Mouse (Mus musculus) liver, postnatal 0 days (tissue): ENCODE measurements around the gene Usp35.

Experiments
- CTCF ChIP-seq: sonication (generic); IDR thresholded peaks from 2 replicates; pipeline ENCODE4 v1.5.1; 2016; ENCODE audit warnings: antibody characterized with exemption, low read depth
- EP300 ChIP-seq: IDR thresholded peaks from 2 replicates; pipeline ENCODE4 v1.6.1; 2016; ENCODE audit warnings: antibody characterized with exemption, low read depth, mild to moderate bottlenecking

DNA sequence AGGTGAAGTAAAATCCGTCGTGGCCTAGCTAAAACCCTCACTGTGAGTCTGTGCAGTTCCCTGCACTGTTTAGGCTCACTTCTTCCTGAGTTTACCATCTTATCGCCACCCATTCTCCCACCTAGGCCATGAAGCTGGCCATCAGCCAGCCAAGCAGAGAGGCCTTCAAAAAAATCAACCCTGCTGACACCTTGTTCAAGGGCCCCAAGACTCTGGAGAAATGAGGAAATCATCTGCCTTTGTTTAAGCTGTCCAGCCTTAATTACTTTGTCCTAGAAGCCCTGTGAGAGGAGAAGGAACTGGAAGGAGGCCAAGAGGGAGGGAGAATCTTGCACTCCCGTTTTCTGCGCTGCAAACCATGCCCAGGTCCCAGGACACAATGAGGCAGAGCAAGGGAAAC, 24.4 kb upstream of the Usp35 start:
- TF ChIP-seq EP300 = no peak
- TF ChIP-seq CTCF = no peak
